Mouse (Mus musculus) stomach, embryonic 15.5 days (tissue): ENCODE results near the gene Krt88. TPM values are rescaled to one million over a fixed set of nuclear protein-coding genes. Genes with fewer than 3 reads are reported as not detected.

ENCODE experiments used
- polyA plus RNA-seq: library from polyadenylated mRNA; unstranded; fragments of >200 nt; fragmentation: Nextera tagmentation; extraction: Ambion mirVana; gene quantifications from 2 replicates; pipeline ENCODE4 v1.2.1, GENCODE M21; 2015

Krt88 gene
- polyA plus RNA-seq, 1 experiment from 2014 or later, result 0.14 TPM

Other genes with a start within 250 kb of the Krt88 start
- 6.0 and 7.3 TPM in 2 replicates for gene Grasp, start 223.6 kb upstream of the Krt88 start, polyA plus RNA-seq
- gene Nr4a1, start 193.5 kb upstream of the Krt88 start, polyA plus RNA-seq, result 10.6 and 11.2 TPM in 2 replicates
- gene Atg101, start 163.5 kb upstream of the Krt88 start, polyA plus RNA-seq, result 66.0 and 66.4 TPM in 2 replicates
- gene 6030408B16Rik, start 154.5 kb upstream of the Krt88 start, polyA plus RNA-seq, result 9.5 and 11.6 TPM in 2 replicates
- gene Krt80, start 77.6 kb upstream of the Krt88 start, polyA plus RNA-seq, result 7.7 and 12.7 TPM in 2 replicates
- 172 and 231 TPM in 2 replicates for gene Krt7, start 36.7 kb upstream of the Krt88 start, polyA plus RNA-seq
- gene Krt87, start 8.9 kb upstream of the Krt88 start, polyA plus RNA-seq, result 0.24 and 0.40 TPM in 2 replicates
- gene Krt81, start 16.0 kb downstream of the Krt88 start, polyA plus RNA-seq, result not detected in 2 replicates
- gene Krt86, start 25.7 kb downstream of the Krt88 start, polyA plus RNA-seq, result 0.06 TPM in 1 of 2 replicates, not detected in the other
- gene Krt83, start 43.8 kb downstream of the Krt88 start, polyA plus RNA-seq, result 0.10 and 0.30 TPM in 2 replicates
- gene Gm49425, start 69.5 kb downstream of the Krt88 start, polyA plus RNA-seq, result not detected in 2 replicates
- not detected in 2 replicates for gene Krt84, start 85.1 kb downstream of the Krt88 start, polyA plus RNA-seq
- not detected in 2 replicates for gene Krt82, start 102.9 kb downstream of the Krt88 start, polyA plus RNA-seq
- 0.10 and 0.19 TPM in 2 replicates for gene Krt90, start 115.2 kb downstream of the Krt88 start, polyA plus RNA-seq
- 0.21 and 0.34 TPM in 2 replicates for gene Krt75, start 126.2 kb downstream of the Krt88 start, polyA plus RNA-seq
- gene Gm5414, start 180.4 kb downstream of the Krt88 start, polyA plus RNA-seq, result not detected in 2 replicates
- gene Gm5478, start 199.6 kb downstream of the Krt88 start, polyA plus RNA-seq, result 0.08 TPM in 1 of 2 replicates, not detected in the other
- 1.4 and 3.4 TPM in 2 replicates for gene Krt6b, start 232.5 kb downstream of the Krt88 start, polyA plus RNA-seq
- gene Krt6a, start 246.6 kb downstream of the Krt88 start, polyA plus RNA-seq, result 90.3 and 179 TPM in 2 replicates